Mouse (Mus musculus) stomach, embryonic 14.5 days (tissue): ENCODE data around the gene Gm20388. TPM values are rescaled to one million over a fixed set of nuclear protein-coding genes. Genes with fewer than 3 reads are reported as not detected.
A peak's percentile ranks its signal among the peaks of the same experiment; 100 is the strongest.

Source experiments
- ATAC-seq: fragments of 200-750 bp; cut with Nextera tagmentation; 2 replicates; pipeline ENCODE4 v1.8.0; 2017; ENCODE audit warnings: low read depth, moderate TSS enrichment; ENCODE audit not compliant: insufficient number of reproducible peaks, insufficient read depth, low FRiP score
- H3K27ac ChIP-seq: fragments of 300-500 bp; sonication (generic); 2 replicates; pipeline ENCODE4 v1.5.1; 2014; ENCODE audit warnings: mild to moderate bottlenecking, low read length, moderate library complexity, mixed read lengths
- H3K27me3 ChIP-seq: fragments of 300-500 bp; sonication (generic); 2 replicates; pipeline ENCODE4 v1.6.1; 2014; ENCODE audit warnings: low read length, control low read depth, mixed read lengths; ENCODE audit not compliant: control insufficient read depth, insufficient read depth
- H3K36me3 ChIP-seq: fragments of 300-500 bp; sonication (generic); 2 replicates; pipeline ENCODE4 v1.6.1; 2014; ENCODE audit warnings: mild to moderate bottlenecking, control low read depth, low read length, moderate library complexity, mixed read lengths; ENCODE audit not compliant: control insufficient read depth, insufficient read depth
- H3K4me1 ChIP-seq: fragments of 300-500 bp; sonication (generic); 2 replicates; pipeline ENCODE4 v1.6.1; 2014; ENCODE audit warnings: low read length, control low read depth, mixed read lengths; ENCODE audit not compliant: control insufficient read depth, insufficient read depth
- H3K4me2 ChIP-seq: fragments of 300-500 bp; sonication (generic); replicated peaks from 2 replicates; pipeline ENCODE4 v1.6.1; 2014; ENCODE audit warnings: low read depth, low read length, control low read depth
- H3K4me3 ChIP-seq: fragments of 300-500 bp; sonication (generic); 2 replicates; pipeline ENCODE4 v1.5.1; 2014; ENCODE audit warnings: low read depth, low read length, control low read depth
- H3K9ac ChIP-seq: fragments of 300-500 bp; sonication (generic); replicated peaks from 2 replicates; pipeline ENCODE4 v1.6.1; 2014; ENCODE audit warnings: low read depth, mild to moderate bottlenecking, control low read depth, low read length, moderate library complexity, mixed read lengths
- H3K9me3 ChIP-seq: fragments of 300-500 bp; sonication (generic); 2 replicates; pipeline ENCODE4 v1.6.1; 2016; ENCODE audit warnings: low read depth, low read length, control low read depth; ENCODE audit not compliant: control insufficient read depth
- WGBS: fragments of 180-500 bp; shearing (Covaris S2); extraction: QIAGEN DNeasy Blood & Tissue Kit; methylation state at CpG from one replicate; pipeline ENCODE4 v1.1.7; 2014; 5-methylcytosine and 5-hydroxymethylcytosine counted together
- polyA plus RNA-seq: library from polyadenylated mRNA; unstranded; fragments of >200 nt; fragmentation: Nextera tagmentation; extraction: Ambion mirVana; gene quantifications from 2 replicates; pipeline ENCODE4 v1.2.1, GENCODE M21; 2014

The Gm20388 gene
- polyA plus RNA-seq, 1 experiment from 2014 or later: 11.4 TPM

- peak overlapping the region; percentile 30 for H3K4me2 ChIP-seq
- H3K4me1 ChIP-seq: peaks cover 58% of the 10 kb centered on the region
- no peaks in the 10 kb centered on the region for H3K27me3 ChIP-seq
- no peak overlapping the region; the same call in 1 of the 2 replicates for H3K9ac ChIP-seq
- H3K4me3 ChIP-seq: no peak overlapping the region
- H3K9me3 ChIP-seq: no peaks in the 10 kb centered on the region
- 4% methylated on average over 32 of the region's 33 CpGs for WGBS
- ATAC-seq: peak; percentile 82
- no peaks in the 10 kb centered on the region for H3K36me3 ChIP-seq
- H3K27ac ChIP-seq: peak overlapping the region; percentile 97
Measured at GRCm38 (mm10) chr8:120416522-120417394, 506.1 kb downstream of the Gm20388 start.

GRCm38 (mm10) chr8:120418188-120418587 lies 507.5 kb downstream of the Gm20388 start:
- Histone ChIP-seq H3K27me3 (no peaks in the 10 kb centered on the region), H3K4me3 (no peak overlapping the region), H3K9ac (no peak overlapping the region), H3K4me2 (no peak overlapping the region), H3K36me3 (no peaks in the 10 kb centered on the region), H3K27ac (peak overlapping the region; percentile 97; the same call in 1 of the 2 replicates), H3K4me1 (peaks cover 60% of the 10 kb centered on the region), H3K9me3 (no peaks in the 10 kb centered on the region)
- 38% methylated on average over 5 of the region's 5 CpGs for WGBS
- no peak for ATAC-seq

GRCm38 (mm10) chr8:120419675-120420074 lies 509.0 kb downstream of the Gm20388 start:
- peaks cover 70% of the 10 kb centered on the region for H3K4me1 ChIP-seq
- H3K36me3 ChIP-seq: no peaks in the 10 kb centered on the region
- H3K27ac ChIP-seq: no peak overlapping the region
- H3K4me2 ChIP-seq: no peak overlapping the region
- H3K9me3 ChIP-seq: no peaks in the 10 kb centered on the region
- no peaks in the 10 kb centered on the region for H3K27me3 ChIP-seq
- H3K9ac ChIP-seq: no peak overlapping the region
- H3K4me3 ChIP-seq: no peak overlapping the region
- no peak for ATAC-seq
- 80% methylated on average over 9 of the region's 9 CpGs for WGBS

GRCm38 (mm10) chr8:120420226-120420625 lies 509.6 kb downstream of the Gm20388 start:
- H3K27me3 ChIP-seq: no peaks in the 10 kb centered on the region
- H3K4me3 ChIP-seq: no peak overlapping the region
- H3K4me2 ChIP-seq: no peak overlapping the region
- no peaks in the 10 kb centered on the region for H3K9me3 ChIP-seq
- H3K9ac ChIP-seq: no peak overlapping the region
- no peaks in the 10 kb centered on the region for H3K36me3 ChIP-seq
- ATAC-seq: no peak
- no peak overlapping the region for H3K27ac ChIP-seq
- 71% methylated on average over 5 of the region's 5 CpGs for WGBS
- H3K4me1 ChIP-seq: peaks cover 74% of the 10 kb centered on the region

- Histone ChIP-seq H3K9me3 (no peaks in the 10 kb centered on the region), H3K27ac (0 out of 2 replicates have a peak overlapping the region, but pooled peaks have one; percentile 2), H3K4me2 (no peak overlapping the region), H3K9ac (no peak overlapping the region), H3K4me3 (no peak overlapping the region), H3K36me3 (no peaks in the 10 kb centered on the region), H3K27me3 (no peaks in the 10 kb centered on the region), H3K4me1 (peaks cover 74% of the 10 kb centered on the region)
- WGBS: 16% methylated on average over 9 of the region's 9 CpGs
- ATAC-seq: no peak
Measured at GRCm38 (mm10) chr8:120421638-120422037, 511.0 kb downstream of the Gm20388 start.

GRCm38 (mm10) chr8:120422236-120422635 lies 511.6 kb downstream of the Gm20388 start:
- no peak for ATAC-seq
- H3K36me3 ChIP-seq: no peaks in the 10 kb centered on the region
- H3K9me3 ChIP-seq: no peaks in the 10 kb centered on the region
- 88% methylated on average over 8 of the region's 8 CpGs for WGBS
- H3K9ac ChIP-seq: no peak overlapping the region
- H3K4me1 ChIP-seq: peaks cover 74% of the 10 kb centered on the region
- no peak overlapping the region for H3K4me2 ChIP-seq
- H3K27ac ChIP-seq: no peak overlapping the region
- H3K4me3 ChIP-seq: no peak overlapping the region
- H3K27me3 ChIP-seq: no peaks in the 10 kb centered on the region

- no peak overlapping the region for H3K9ac ChIP-seq
- H3K4me1 ChIP-seq: peaks cover 65% of the 10 kb centered on the region
- no peak overlapping the region for H3K4me2 ChIP-seq
- ATAC-seq: no peak
- no peaks in the 10 kb centered on the region for H3K27me3 ChIP-seq
- no peak overlapping the region for H3K27ac ChIP-seq
- no peaks in the 10 kb centered on the region for H3K36me3 ChIP-seq
- 47% methylated on average over 7 of the region's 7 CpGs for WGBS
- no peaks in the 10 kb centered on the region for H3K9me3 ChIP-seq
- H3K4me3 ChIP-seq: no peak overlapping the region
Measured at GRCm38 (mm10) chr8:120423576-120423975, 512.9 kb downstream of the Gm20388 start.

- no peak overlapping the region for H3K9ac ChIP-seq
- H3K27ac ChIP-seq: peak overlapping the region; percentile 80
- H3K4me1 ChIP-seq: peaks cover 65% of the 10 kb centered on the region
- no peak for ATAC-seq
- H3K36me3 ChIP-seq: no peaks in the 10 kb centered on the region
- H3K4me3 ChIP-seq: no peak overlapping the region
- no peaks in the 10 kb centered on the region for H3K27me3 ChIP-seq
- no peaks in the 10 kb centered on the region for H3K9me3 ChIP-seq
- WGBS: 22% methylated on average over 4 of the region's 4 CpGs
- peak overlapping the region; percentile 18; the same call in 1 of the 2 replicates for H3K4me2 ChIP-seq
Measured at GRCm38 (mm10) chr8:120424829-120425198, 514.2 kb downstream of the Gm20388 start.
